Mouse (Mus musculus) forebrain, postnatal 0 days (tissue): ENCODE results near the gene Tpt1. TPM values are rescaled to one million over a fixed set of nuclear protein-coding genes. Genes with fewer than 3 reads are reported as not detected.
A peak's percentile ranks its signal among the peaks of the same experiment; 100 is the strongest.

Source experiments
- ATAC-seq: fragments of 200-750 bp; cut with Nextera tagmentation; 2 replicates; pipeline ENCODE4 v1.8.0; 2017; ENCODE audit warnings: mild to moderate bottlenecking, moderate library complexity
- DNase-seq: peaks from one replicate; pipeline ENCODE4 v3.0.0-alpha.2; 2015
- H3K27ac ChIP-seq: fragments of 300-500 bp; sonication (generic); 2 replicates; pipeline ENCODE4 v1.5.1; 2014; ENCODE audit warnings: low read depth, mild to moderate bottlenecking, antibody characterized with exemption, low read length, moderate library complexity, mixed read lengths
- H3K27me3 ChIP-seq: fragments of 300-500 bp; sonication (generic); 2 replicates; pipeline ENCODE4 v1.6.1; 2014; ENCODE audit warnings: mild to moderate bottlenecking, low read length, mixed read lengths; ENCODE audit not compliant: insufficient read depth
- H3K36me3 ChIP-seq: fragments of 300-500 bp; sonication (generic); 2 replicates; pipeline ENCODE4 v1.6.1; 2014; ENCODE audit warnings: mild to moderate bottlenecking, moderate library complexity; ENCODE audit not compliant: insufficient read depth
- H3K4me1 ChIP-seq: fragments of 300-500 bp; sonication (generic); 2 replicates; pipeline ENCODE4 v1.6.1; 2014; ENCODE audit warnings: antibody characterized with exemption; ENCODE audit not compliant: insufficient read depth
- H3K4me2 ChIP-seq: fragments of 300-500 bp; sonication (generic); 2 replicates; pipeline ENCODE4 v1.6.1; 2014; ENCODE audit warnings: low read depth, mild to moderate bottlenecking, moderate library complexity
- H3K4me3 ChIP-seq: fragments of 300-500 bp; sonication (generic); 2 replicates; pipeline ENCODE4 v1.5.1; 2014; ENCODE audit warnings: low read depth, low read length, mixed read lengths
- H3K9ac ChIP-seq: fragments of 300-500 bp; sonication (generic); 2 replicates; pipeline ENCODE4 v1.6.1; 2014; ENCODE audit warnings: mild to moderate bottlenecking
- H3K9me3 ChIP-seq: fragments of 300-500 bp; sonication (generic); 2 replicates; pipeline ENCODE4 v1.6.1; 2016; ENCODE audit warnings: low read length
- CTCF ChIP-seq: sonication (generic); IDR thresholded peaks from 2 replicates; pipeline ENCODE4 v1.5.1; 2016; ENCODE audit warnings: antibody characterized with exemption, control low read depth, low read depth
- WGBS: fragments of 180-500 bp; shearing (Covaris S2); extraction: QIAGEN DNeasy Blood & Tissue Kit; methylation state at CpG from one replicate; pipeline ENCODE4 v1.1.7; 2014; 5-methylcytosine and 5-hydroxymethylcytosine counted together
- polyA plus RNA-seq: library from polyadenylated mRNA; unstranded; fragments of >200 nt; fragmentation: Nextera tagmentation; extraction: Ambion mirVana; gene quantifications from 2 replicates; pipeline ENCODE4 v1.2.1, GENCODE M21; 2015
- total RNA-seq: library from RNA; depleted of rRNA; stranded (reverse); fragments of >200 nt; gene quantifications from 2 replicates; pipeline ENCODE4 v1.2.3, GENCODE M21; 2014; rRNA removed

The Tpt1 gene
- total RNA-seq (738 and 1,020 TPM in 2 replicates), polyA plus RNA-seq (708 and 819 TPM in 2 replicates)

GRCm38 (mm10) chr14:75844867-75845697 lies at the start of gene Tpt1:
Gene Tpt1, plus strand, starts transcription at chr14:75845093.
- H3K4me1 ChIP-seq, result peaks cover 6% of the 10 kb centered on the region; the same call in 1 of the 2 replicates
- H3K4me3 ChIP-seq, result peak within 1 kb of the TSS; percentile 81
- peak within 1 kb of the TSS; percentile 95 for H3K9ac ChIP-seq
- ATAC-seq, result peak; percentile 98
- H3K4me2 ChIP-seq, result peak within 1 kb of the TSS; percentile 76
- H3K36me3 ChIP-seq, result peaks cover 31% of the 10 kb centered on the region
- H3K27me3 ChIP-seq, result no peaks in the 10 kb centered on the region
- no peaks in the 10 kb centered on the region for H3K9me3 ChIP-seq
- WGBS, result 5% methylated on average over 91 of the region's 108 CpGs
- peak within 1 kb of the TSS; percentile 98 for H3K27ac ChIP-seq
- peak; percentile 99 for DNase-seq
- no peak for TF ChIP-seq CTCF

DNA sequence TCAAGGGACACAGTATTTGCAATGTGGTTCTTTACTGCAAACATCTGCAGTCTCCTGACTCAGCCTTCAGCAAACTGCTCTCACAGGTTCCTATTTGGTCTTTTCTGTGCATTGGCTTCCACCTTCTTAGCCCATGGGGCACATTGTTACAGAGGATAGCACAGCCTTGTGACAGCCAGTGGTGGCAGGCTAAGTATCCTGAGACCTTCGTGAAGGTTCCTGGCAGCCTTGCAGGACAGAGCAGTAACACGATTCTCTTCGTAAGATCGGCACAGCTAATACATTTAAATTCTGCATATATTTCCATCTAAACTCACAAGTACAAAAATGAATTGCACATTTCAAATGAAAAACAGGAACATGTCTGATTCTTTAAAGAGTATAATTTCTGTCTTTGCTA lies 49.0 kb upstream of the Tpt1 start:
- Histone ChIP-seq H3K4me2 (no peak overlapping the region), H3K4me1 (no peaks in the 10 kb centered on the region), H3K36me3 (no peaks in the 10 kb centered on the region), H3K4me3 (no peak overlapping the region), H3K9me3 (no peaks in the 10 kb centered on the region), H3K9ac (no peak overlapping the region), H3K27me3 (no peaks in the 10 kb centered on the region), H3K27ac (no peak overlapping the region)
- DNase-seq (no peak), ATAC-seq (no peak)
- 89% methylated on average over 4 of the region's 4 CpGs for WGBS
- TF ChIP-seq CTCF, result no peak

GRCm38 (mm10) chr14:75797769-75798386 lies 47.0 kb upstream of the Tpt1 start:
- Histone ChIP-seq H3K9ac (no peak overlapping the region), H3K9me3 (no peaks in the 10 kb centered on the region), H3K27me3 (no peaks in the 10 kb centered on the region), H3K27ac (no peak overlapping the region), H3K4me2 (no peak overlapping the region), H3K36me3 (no peaks in the 10 kb centered on the region), H3K4me3 (no peak overlapping the region), H3K4me1 (no peaks in the 10 kb centered on the region)
- 48% methylated on average over 5 of the region's 5 CpGs for WGBS
- no peak for DNase-seq
- no peak for TF ChIP-seq CTCF
- no peak for ATAC-seq

GRCm38 (mm10) chr14:75807800-75808199 lies 37.1 kb upstream of the Tpt1 start:
- H3K27me3 ChIP-seq, result no peaks in the 10 kb centered on the region
- no peak for ATAC-seq
- 67% methylated on average over 8 of the region's 8 CpGs for WGBS

GRCm38 (mm10) chr14:75809931-75810330 lies 35.0 kb upstream of the Tpt1 start:
- TF ChIP-seq CTCF, result no peak
- ATAC-seq (no peak), DNase-seq (no peak)
- Histone ChIP-seq H3K9ac (no peak overlapping the region), H3K4me1 (no peaks in the 10 kb centered on the region), H3K4me2 (no peak overlapping the region), H3K27me3 (no peaks in the 10 kb centered on the region), H3K27ac (no peak overlapping the region), H3K4me3 (no peak overlapping the region), H3K9me3 (no peaks in the 10 kb centered on the region), H3K36me3 (no peaks in the 10 kb centered on the region)
- 85% methylated on average over 6 of the region's 6 CpGs for WGBS

More at GRCm38 (mm10) chr14:75807800-75808199, 37.1 kb upstream of the Tpt1 start:
- Histone ChIP-seq H3K4me3 (no peak overlapping the region), H3K9me3 (no peaks in the 10 kb centered on the region), H3K36me3 (no peaks in the 10 kb centered on the region), H3K27ac (no peak overlapping the region), H3K4me1 (no peaks in the 10 kb centered on the region), H3K4me2 (no peak overlapping the region), H3K9ac (no peak overlapping the region)
- TF ChIP-seq CTCF, result no peak
- no peak for DNase-seq

- no peak for ATAC-seq
These were observed 26.4 kb upstream of the Tpt1 start for GRCm38 (mm10) chr14:75818528-75818927.

DNA sequence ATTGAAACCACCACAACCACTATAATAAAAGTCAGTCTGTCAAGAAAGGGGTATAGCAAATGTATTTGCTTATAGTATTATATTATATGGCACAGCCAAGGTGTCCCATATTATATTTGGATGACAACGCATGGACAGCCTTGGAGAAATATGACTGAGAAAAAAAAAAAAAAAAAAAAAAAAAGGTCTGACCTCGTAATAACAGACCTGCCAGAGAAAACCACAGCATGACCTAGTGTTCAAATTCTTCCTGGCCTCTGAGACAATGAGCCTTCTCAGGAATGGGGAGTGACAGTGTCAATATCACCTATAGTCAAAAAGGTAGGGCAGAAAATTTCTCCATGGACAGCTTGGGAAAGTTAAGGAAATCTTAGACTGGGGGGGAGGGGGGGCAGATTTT lies 25.6 kb upstream of the Tpt1 start:
- H3K9ac ChIP-seq, result no peak overlapping the region
- H3K4me3 ChIP-seq, result no peak overlapping the region
- no peaks in the 10 kb centered on the region for H3K36me3 ChIP-seq
- DNase-seq (no peak), ATAC-seq (no peak)
- H3K4me2 ChIP-seq, result no peak overlapping the region
- H3K9me3 ChIP-seq, result no peaks in the 10 kb centered on the region
- H3K27me3 ChIP-seq, result no peaks in the 10 kb centered on the region
- no peak for TF ChIP-seq CTCF
- 98% methylated on average over 2 of the region's 2 CpGs for WGBS
- H3K27ac ChIP-seq, result no peak overlapping the region
- H3K4me1 ChIP-seq, result no peaks in the 10 kb centered on the region

More at GRCm38 (mm10) chr14:75818528-75818927, 26.4 kb upstream of the Tpt1 start:
- Histone ChIP-seq H3K27ac (no peak overlapping the region), H3K4me2 (no peak overlapping the region), H3K4me3 (no peak overlapping the region), H3K36me3 (no peaks in the 10 kb centered on the region), H3K4me1 (no peaks in the 10 kb centered on the region), H3K9ac (no peak overlapping the region), H3K9me3 (no peaks in the 10 kb centered on the region), H3K27me3 (no peaks in the 10 kb centered on the region)
- no peak for TF ChIP-seq CTCF
- DNase-seq, result no peak
- WGBS, result 91% methylated on average over 2 of the region's 2 CpGs
